Mouse (Mus musculus) cerebellum, adult 2 months (tissue): ENCODE measurements at regions not wholly inside any gene's neighbourhood (a gene's known extent, or its start where the extent isn't known, plus 50 kb on each side); places are given as distances from the start of the nearest gene placed in this dataset.
A peak's percentile ranks its signal among the peaks of the same experiment; 100 is the strongest.

Experiments used
- DNase-seq, 2 experiments: peaks; one replicate each; pipeline ENCODE4 v3.0.0; 2021
- H3K27ac ChIP-seq: fragments of 200-500 bp; 2 replicates; pipeline ENCODE4 v1.5.1; 2012; ENCODE audit warnings: low read length, control low read depth, inconsistent platforms; ENCODE audit not compliant: insufficient read depth
- H3K27me3 ChIP-seq: fragments of 200-500 bp; 2 replicates; pipeline ENCODE4 v1.6.1; 2012; ENCODE audit warnings: inconsistent platforms, mild to moderate bottlenecking, low read length, moderate library complexity; ENCODE audit not compliant: control insufficient read depth, insufficient read depth
- H3K4me1 ChIP-seq: fragments of 200-500 bp; 2 replicates; pipeline ENCODE4 v1.6.1; 2011; ENCODE audit warnings: low read length; ENCODE audit not compliant: control insufficient read depth, insufficient read depth
- H3K4me3 ChIP-seq: fragments of 200-500 bp; replicated peaks from 2 replicates; pipeline ENCODE3; 2011; ENCODE audit warnings: mild to moderate bottlenecking, low read depth, low read length, control low read depth; ENCODE audit not compliant: insufficient read depth
- CTCF ChIP-seq: fragments of 200-500 bp; IDR thresholded peaks from 2 replicates; pipeline ENCODE4 v1.5.1; 2011; ENCODE audit warnings: low read depth, mild to moderate bottlenecking, control low read depth, low read length, moderate library complexity, borderline replicate concordance; ENCODE audit not compliant: insufficient read depth
- POLR2A ChIP-seq: fragments of 200-500 bp; IDR thresholded peaks from 2 replicates; pipeline ENCODE4 v1.6.1; 2011; ENCODE audit warnings: low read length, control low read depth, borderline replicate concordance; ENCODE audit not compliant: insufficient read depth
- WGBS: fragments of 180-500 bp; shearing (Covaris S2); methylation state at CpG from one replicate; pipeline ENCODE4 v1.1.7; 2018; 5-methylcytosine and 5-hydroxymethylcytosine counted together

- WGBS, result 77% methylated on average over 7 of the region's 7 CpGs
- TF ChIP-seq CTCF, result no peak
- no peak for TF ChIP-seq POLR2A
- H3K4me1 ChIP-seq, result no peaks in the 10 kb centered on the region
- no peak overlapping the region for H3K4me3 ChIP-seq
- no peak for DNase-seq
- H3K27ac ChIP-seq, result no peak overlapping the region
- H3K27me3 ChIP-seq, result no peaks in the 10 kb centered on the region
Observed at GRCm38 (mm10) chr6:67186537-67187274, 51.3 kb upstream of the Serbp1 start.

GRCm38 (mm10) chr6:67184662-67185061 is 53.3 kb upstream of the Serbp1 start:
- H3K4me3 ChIP-seq, result no peak overlapping the region
- 94% methylated on average over 2 of the region's 2 CpGs for WGBS
- no peaks in the 10 kb centered on the region for H3K27me3 ChIP-seq
- H3K4me1 ChIP-seq, result no peaks in the 10 kb centered on the region
- H3K27ac ChIP-seq, result no peak overlapping the region
- DNase-seq, result no peak
- TF ChIP-seq CTCF (no peak), POLR2A (no peak)

DNA sequence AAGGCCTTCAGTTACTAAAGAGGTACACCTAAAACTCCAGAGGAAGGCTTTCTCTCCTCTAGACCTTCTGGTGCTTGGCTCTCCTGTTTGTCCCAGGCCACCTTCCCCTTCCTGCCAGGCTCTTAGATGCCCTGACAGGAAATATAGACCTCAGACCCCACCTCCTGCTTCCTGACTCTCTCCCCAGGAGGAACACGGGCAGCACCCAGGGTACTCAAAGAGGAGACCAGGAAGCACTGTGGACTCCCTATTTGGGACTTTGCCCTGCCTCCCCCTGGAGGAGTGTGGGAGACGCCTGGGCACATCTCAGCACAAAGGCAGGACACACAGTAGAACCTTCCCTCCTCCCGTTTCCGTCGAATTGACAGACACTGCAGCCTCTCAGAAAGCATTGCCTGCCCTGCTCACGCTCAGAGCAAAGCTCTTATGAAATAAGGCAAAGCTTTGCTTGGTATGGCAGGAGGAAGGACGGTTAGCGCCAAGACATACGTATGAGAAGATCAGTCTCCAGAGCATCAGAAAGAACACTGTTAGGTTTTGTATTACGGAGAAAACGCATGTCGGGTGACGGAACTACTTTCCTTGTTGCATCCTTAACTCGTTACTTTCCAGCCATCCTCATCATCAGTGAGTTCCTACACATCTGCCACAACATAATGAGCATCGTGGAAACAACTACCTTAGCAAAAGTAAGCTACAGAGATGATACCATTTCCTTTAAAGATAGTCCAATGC is 54.3 kb upstream of the Serbp1 start:
- H3K27me3 ChIP-seq, result no peaks in the 10 kb centered on the region
- H3K27ac ChIP-seq, result no peak overlapping the region
- TF ChIP-seq POLR2A (no peak), CTCF (no peak)
- 86% methylated on average over 15 of the region's 15 CpGs for WGBS
- H3K4me1 ChIP-seq, result no peaks in the 10 kb centered on the region
- no peak for DNase-seq
- H3K4me3 ChIP-seq, result no peak overlapping the region

- no peak for DNase-seq
- H3K27me3 ChIP-seq, result no peaks in the 10 kb centered on the region
- no peak overlapping the region for H3K4me3 ChIP-seq
- H3K4me1 ChIP-seq, result no peaks in the 10 kb centered on the region
- 98% methylated on average over 2 of the region's 2 CpGs for WGBS
- TF ChIP-seq POLR2A (no peak), CTCF (no peak)
- H3K27ac ChIP-seq, result no peak overlapping the region
Observed at GRCm38 (mm10) chr6:67182453-67182852, 55.5 kb upstream of the Serbp1 start.

GRCm38 (mm10) chr6:67181459-67181858 is 56.5 kb upstream of the Serbp1 start:
- no peak for DNase-seq
- Histone ChIP-seq H3K4me3 (no peak overlapping the region), H3K27ac (no peak overlapping the region), H3K27me3 (no peaks in the 10 kb centered on the region), H3K4me1 (0 out of 2 replicates have a peak, but pooled peaks cover 2% of the 10 kb centered on the region)
- 91% methylated on average over 4 of the region's 4 CpGs for WGBS
- TF ChIP-seq CTCF (no peak), POLR2A (no peak)

GRCm38 (mm10) chr6:67179416-67179815 is 58.6 kb upstream of the Serbp1 start:
- Histone ChIP-seq H3K27ac (no peak overlapping the region), H3K4me1 (0 out of 2 replicates have a peak, but pooled peaks cover 2% of the 10 kb centered on the region), H3K4me3 (no peak overlapping the region), H3K27me3 (no peaks in the 10 kb centered on the region)
- WGBS, result 43% methylated on average over 7 of the region's 7 CpGs
- no peak for TF ChIP-seq POLR2A
- peak in 1 of 2 experiments; percentile 37 for DNase-seq

GRCm38 (mm10) chr6:67178531-67178930 is 59.4 kb upstream of the Serbp1 start:
- TF ChIP-seq CTCF (no peak), POLR2A (no peak)
- Histone ChIP-seq H3K4me1 (0 out of 2 replicates have a peak, but pooled peaks cover 2% of the 10 kb centered on the region), H3K4me3 (no peak overlapping the region), H3K27ac (no peak overlapping the region), H3K27me3 (no peaks in the 10 kb centered on the region)
- 65% methylated on average over 4 of the region's 4 CpGs for WGBS
- no peak for DNase-seq

DNA sequence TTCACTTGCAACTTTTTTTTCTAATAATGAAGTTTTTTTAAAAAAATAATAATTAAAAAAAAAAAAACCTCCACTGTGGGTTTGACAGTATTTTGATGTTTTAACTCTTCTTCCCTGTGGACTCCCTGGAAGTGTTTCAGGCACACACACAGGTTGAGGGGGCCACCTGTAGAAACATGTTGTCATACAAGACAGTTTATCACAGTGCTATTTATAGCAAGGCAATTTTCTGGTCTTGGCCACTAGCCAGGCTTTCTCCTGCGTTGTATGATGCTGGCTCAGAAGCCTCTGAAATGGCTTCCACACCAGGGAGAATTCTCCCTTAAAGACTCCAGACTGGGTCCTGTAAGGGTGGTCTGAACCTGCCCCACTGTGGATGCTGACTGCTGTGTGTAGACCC is 59.9 kb upstream of the Serbp1 start:
- 2% methylated on average over 1 of the region's 1 CpGs for WGBS
- Histone ChIP-seq H3K27me3 (no peaks in the 10 kb centered on the region), H3K4me3 (no peak overlapping the region), H3K27ac (no peak overlapping the region), H3K4me1 (0 out of 2 replicates have a peak, but pooled peaks cover 2% of the 10 kb centered on the region)
- no peak for TF ChIP-seq CTCF
- no peak for TF ChIP-seq POLR2A
- DNase-seq, result peak in 1 of 2 experiments; percentile 18

DNA sequence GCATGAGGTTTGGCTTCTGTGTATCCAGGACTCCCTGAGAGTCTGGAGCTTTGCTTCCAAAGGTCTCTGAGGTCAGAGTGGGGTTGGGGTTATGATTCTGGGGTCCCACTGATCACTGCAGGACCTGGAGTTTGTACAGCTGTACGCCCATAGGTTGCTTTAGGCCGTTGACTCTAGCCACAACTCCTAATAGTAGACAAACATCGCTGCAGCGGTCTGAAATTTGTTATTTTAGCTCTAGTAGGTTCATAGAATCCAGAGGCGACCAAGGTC is 67.4 kb upstream of the Serbp1 start:
- no peak for DNase-seq
- Histone ChIP-seq H3K4me3 (no peak overlapping the region), H3K27me3 (no peaks in the 10 kb centered on the region), H3K27ac (no peak overlapping the region), H3K4me1 (no peaks in the 10 kb centered on the region)
- 89% methylated on average over 5 of the region's 5 CpGs for WGBS
- TF ChIP-seq POLR2A (no peak), CTCF (no peak)
